Mouse (Mus musculus): ENCODE data around the gene Hsd17b3. TPM values are rescaled to one million over a fixed set of nuclear protein-coding genes. Genes with fewer than 3 reads are reported as not detected.

Hsd17b3 gene
- polyA plus RNA-seq (2014; fragmentation: Nextera tagmentation; extraction: Ambion mirVana) = not detected in 2 replicates

DNA sequence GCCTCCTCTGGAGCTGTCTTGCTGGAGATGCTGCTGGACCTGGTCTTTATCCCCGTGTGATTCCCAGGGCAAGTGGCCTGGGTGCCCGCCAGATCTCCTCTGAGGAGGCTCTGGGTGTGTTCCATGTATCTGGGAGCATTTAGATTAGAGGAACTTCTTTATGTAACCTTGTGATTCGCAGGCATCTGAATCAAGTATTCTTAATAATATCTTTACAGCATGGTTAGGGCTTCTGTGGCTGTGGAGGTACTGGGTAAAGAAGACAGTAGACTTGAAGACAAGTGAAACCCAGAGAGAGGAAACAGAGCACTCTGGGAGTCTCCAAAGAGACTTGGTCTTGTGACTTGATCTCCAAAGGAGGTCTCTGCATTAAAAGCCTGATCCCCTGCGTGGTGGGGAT, at the start of gene Hsd17b3:
Gene Hsd17b3 (minus strand): TSS at position 101 of the 400 bp plus-strand sequence.
- 82% methylated on average over 4 of the region's 4 CpGs for WGBS
- Histone ChIP-seq H3K4me1 (ENCODE audit: control insufficient read depth, insufficient read depth, low read length) (0 out of 2 replicates have a peak, but pooled peaks cover 3% of the 10 kb centered on the region), H3K4me3 (ENCODE audit: low read depth, low read length) (no peak within 1 kb of the TSS), H3K9me3 (ENCODE audit: control insufficient read depth, low read depth, low read length) (no peaks in the 10 kb centered on the region), H3K27me3 (ENCODE audit: control insufficient read depth, insufficient read depth, low read length) (no peaks in the 10 kb centered on the region), H3K27ac (ENCODE audit: low read length) (no peak within 1 kb of the TSS), H3K9ac (replicated peaks; ENCODE audit: low read depth, low read length) (no peak within 1 kb of the TSS), H3K4me2 (replicated peaks; ENCODE audit: low read depth, low read length) (no peak within 1 kb of the TSS), H3K36me3 (ENCODE audit: control insufficient read depth, insufficient read depth, low read length) (no peaks in the 10 kb centered on the region)
- no peak for ATAC-seq (ENCODE audit: insufficient number of reproducible peaks, insufficient read depth, low FRiP score, low read depth)

DNA sequence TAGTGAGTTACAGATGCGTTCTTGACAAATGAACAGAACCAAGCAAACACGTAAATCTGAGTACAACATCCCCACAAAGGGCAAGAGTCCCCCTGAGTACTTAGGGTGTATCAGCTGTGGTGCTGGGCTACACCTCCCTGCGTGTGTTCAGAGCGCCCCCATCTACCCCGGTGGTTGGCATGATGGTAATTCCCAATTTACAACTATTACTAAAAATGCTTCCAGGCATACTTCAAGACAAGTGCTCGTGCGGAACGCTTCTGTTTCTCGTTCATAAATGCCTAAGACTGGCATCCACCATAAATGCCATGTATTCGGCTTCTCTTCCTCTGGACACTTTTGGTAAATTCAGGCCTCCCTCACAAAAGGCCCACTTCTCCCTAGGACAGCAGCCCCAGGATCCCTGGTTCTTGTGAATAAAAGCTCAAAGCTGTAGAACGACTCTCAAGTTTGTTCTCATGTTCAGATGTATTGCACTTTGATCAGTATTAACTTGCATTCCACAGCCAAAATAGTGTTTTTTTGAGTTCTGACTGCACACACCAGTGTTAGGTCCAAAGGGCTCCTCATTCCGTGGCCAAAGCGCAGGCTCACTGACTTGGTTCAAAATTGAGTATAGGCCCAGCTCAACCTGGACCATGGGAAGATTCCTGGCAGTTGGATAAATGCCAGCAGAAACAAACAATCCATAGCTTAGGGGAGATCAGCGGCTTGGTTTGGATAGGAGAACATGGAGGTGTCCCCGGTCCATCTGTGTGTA, 40.8 kb upstream of the Hsd17b3 start:
- H3K9ac ChIP-seq (replicated peaks; ENCODE audit: low read depth, low read length) = peak overlapping the region; percentile 25
- H3K27me3 ChIP-seq (ENCODE audit: control insufficient read depth, insufficient read depth, low read length) = no peaks in the 10 kb centered on the region
- peak overlapping the region; percentile 53 for H3K4me3 ChIP-seq (ENCODE audit: low read depth, low read length)
- H3K9me3 ChIP-seq (ENCODE audit: control insufficient read depth, low read depth, low read length) = no peaks in the 10 kb centered on the region
- peak overlapping the region; percentile 59 for H3K4me2 ChIP-seq (replicated peaks; ENCODE audit: low read depth, low read length)
- WGBS = 42% methylated on average over 15 of the region's 15 CpGs
- peak; percentile 81 for ATAC-seq (ENCODE audit: insufficient number of reproducible peaks, insufficient read depth, low FRiP score, low read depth)
- H3K27ac ChIP-seq (ENCODE audit: low read length) = no peak overlapping the region
- H3K4me1 ChIP-seq (ENCODE audit: control insufficient read depth, insufficient read depth, low read length) = no peaks in the 10 kb centered on the region
- H3K36me3 ChIP-seq (ENCODE audit: control insufficient read depth, insufficient read depth, low read length) = peaks cover 12% of the 10 kb centered on the region

DNA sequence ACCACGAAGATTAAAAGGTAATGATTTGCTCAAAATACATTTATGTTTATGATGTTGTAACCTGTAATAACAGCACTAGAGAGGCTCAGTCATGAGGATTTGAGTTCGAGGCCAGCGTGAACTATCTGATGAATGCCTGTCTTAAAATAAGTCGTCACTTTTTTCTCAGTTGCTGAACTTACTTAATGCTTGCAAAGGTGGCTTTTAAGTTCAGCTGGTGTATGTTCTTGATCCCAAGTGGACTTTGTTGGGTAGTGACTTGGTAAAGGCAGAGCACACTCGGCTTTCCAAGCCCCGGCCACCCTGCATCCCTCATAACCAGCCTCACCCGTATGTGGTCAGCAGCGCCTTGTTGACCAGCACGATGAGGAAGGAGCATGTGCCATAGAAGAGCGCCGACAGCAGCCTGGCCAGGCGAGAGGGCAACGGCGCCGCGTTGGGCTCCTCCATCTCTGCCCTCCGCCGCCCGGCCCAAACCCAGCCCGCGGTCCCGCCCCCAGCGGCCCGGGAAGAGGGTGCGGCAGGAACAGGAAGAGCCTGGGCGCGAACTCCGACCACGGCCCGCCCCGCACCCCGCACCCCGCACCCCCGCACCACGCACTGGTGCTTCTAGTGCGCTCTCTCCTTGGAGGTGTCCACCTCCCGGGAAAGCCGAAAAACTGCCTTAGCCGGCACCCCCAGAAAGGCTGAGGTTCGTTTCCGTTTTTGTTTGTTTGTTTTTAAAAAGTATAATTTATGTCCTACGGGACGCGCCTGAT, 40.0 kb upstream of the Hsd17b3 start, which contains the start of gene Slc35d2:
Gene Slc35d2 (minus strand): TSS at position 511 of the 758 bp plus-strand sequence.
- Histone ChIP-seq H3K4me1 (ENCODE audit: control insufficient read depth, insufficient read depth, low read length) (no peaks in the 10 kb centered on the region), H3K9ac (replicated peaks; ENCODE audit: low read depth, low read length) (peak within 1 kb of the TSS; percentile 25), H3K36me3 (ENCODE audit: control insufficient read depth, insufficient read depth, low read length) (peaks cover 5% of the 10 kb centered on the region), H3K27me3 (ENCODE audit: control insufficient read depth, insufficient read depth, low read length) (no peaks in the 10 kb centered on the region), H3K9me3 (ENCODE audit: control insufficient read depth, low read depth, low read length) (no peaks in the 10 kb centered on the region), H3K27ac (ENCODE audit: low read length) (no peak within 1 kb of the TSS), H3K4me2 (replicated peaks; ENCODE audit: low read depth, low read length) (peak within 1 kb of the TSS; percentile 59), H3K4me3 (ENCODE audit: low read depth, low read length) (peak within 1 kb of the TSS; percentile 53)
- WGBS = 8% methylated on average over 40 of the region's 44 CpGs
- ATAC-seq (ENCODE audit: insufficient number of reproducible peaks, insufficient read depth, low FRiP score, low read depth) = peak; percentile 87

DNA sequence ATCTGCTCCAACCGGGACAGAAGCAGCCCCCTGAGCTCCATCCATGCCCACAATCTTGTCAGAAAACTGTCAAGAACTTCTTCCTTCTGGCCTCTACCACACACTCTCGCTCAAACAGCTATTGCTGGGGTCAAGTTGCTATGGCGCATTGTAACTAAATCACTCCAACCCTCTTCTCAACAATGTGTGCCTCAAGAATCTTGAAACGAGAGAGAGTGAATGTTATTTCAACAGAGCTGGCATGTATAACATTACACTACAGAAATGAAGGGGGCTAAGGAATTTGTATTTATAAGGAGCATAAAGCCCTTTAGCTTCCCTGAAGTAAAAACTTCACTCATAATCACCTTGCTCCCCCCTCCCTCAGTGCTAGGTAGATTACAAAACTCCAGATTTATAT, 37.3 kb upstream of the Hsd17b3 start:
- no peak overlapping the region for H3K9ac ChIP-seq (replicated peaks; ENCODE audit: low read depth, low read length)
- no peak overlapping the region for H3K27ac ChIP-seq (ENCODE audit: low read length)
- 59% methylated on average over 4 of the region's 4 CpGs for WGBS
- H3K36me3 ChIP-seq (ENCODE audit: control insufficient read depth, insufficient read depth, low read length) = no peaks in the 10 kb centered on the region
- no peak overlapping the region for H3K4me2 ChIP-seq (replicated peaks; ENCODE audit: low read depth, low read length)
- H3K4me1 ChIP-seq (ENCODE audit: control insufficient read depth, insufficient read depth, low read length) = no peaks in the 10 kb centered on the region
- no peak overlapping the region for H3K4me3 ChIP-seq (ENCODE audit: low read depth, low read length)
- no peaks in the 10 kb centered on the region for H3K27me3 ChIP-seq (ENCODE audit: control insufficient read depth, insufficient read depth, low read length)
- H3K9me3 ChIP-seq (ENCODE audit: control insufficient read depth, low read depth, low read length) = no peaks in the 10 kb centered on the region
- no peak for ATAC-seq (ENCODE audit: insufficient number of reproducible peaks, insufficient read depth, low FRiP score, low read depth)

DNA sequence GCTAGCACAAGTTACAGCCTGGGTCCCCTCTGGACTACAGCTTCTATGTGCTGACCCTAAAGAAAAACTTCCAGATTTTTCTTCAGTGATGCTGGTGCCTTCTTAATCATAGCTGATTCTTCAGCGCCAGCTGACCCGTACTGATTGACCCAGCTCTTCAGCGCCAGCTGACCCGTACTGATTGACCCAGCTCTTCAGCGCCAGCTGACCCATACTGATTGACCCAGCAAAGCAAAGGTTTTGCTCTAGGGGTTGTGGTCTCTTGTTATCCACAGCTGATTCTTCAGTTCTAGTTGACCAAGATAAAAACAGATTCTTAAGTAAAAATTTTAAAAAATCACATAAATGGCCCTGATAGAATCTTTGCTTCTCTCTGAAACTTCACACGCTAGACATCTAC, 35.9 kb upstream of the Hsd17b3 start:
- ATAC-seq (ENCODE audit: insufficient number of reproducible peaks, insufficient read depth, low FRiP score, low read depth) = no peak
- Histone ChIP-seq H3K27me3 (ENCODE audit: control insufficient read depth, insufficient read depth, low read length) (no peaks in the 10 kb centered on the region), H3K36me3 (ENCODE audit: control insufficient read depth, insufficient read depth, low read length) (no peaks in the 10 kb centered on the region), H3K4me1 (ENCODE audit: control insufficient read depth, insufficient read depth, low read length) (no peaks in the 10 kb centered on the region), H3K9ac (replicated peaks; ENCODE audit: low read depth, low read length) (no peak overlapping the region), H3K4me3 (ENCODE audit: low read depth, low read length) (no peak overlapping the region), H3K27ac (ENCODE audit: low read length) (no peak overlapping the region), H3K4me2 (replicated peaks; ENCODE audit: low read depth, low read length) (no peak overlapping the region), H3K9me3 (ENCODE audit: control insufficient read depth, low read depth, low read length) (no peaks in the 10 kb centered on the region)
- 94% methylated on average over 6 of the region's 6 CpGs for WGBS

DNA sequence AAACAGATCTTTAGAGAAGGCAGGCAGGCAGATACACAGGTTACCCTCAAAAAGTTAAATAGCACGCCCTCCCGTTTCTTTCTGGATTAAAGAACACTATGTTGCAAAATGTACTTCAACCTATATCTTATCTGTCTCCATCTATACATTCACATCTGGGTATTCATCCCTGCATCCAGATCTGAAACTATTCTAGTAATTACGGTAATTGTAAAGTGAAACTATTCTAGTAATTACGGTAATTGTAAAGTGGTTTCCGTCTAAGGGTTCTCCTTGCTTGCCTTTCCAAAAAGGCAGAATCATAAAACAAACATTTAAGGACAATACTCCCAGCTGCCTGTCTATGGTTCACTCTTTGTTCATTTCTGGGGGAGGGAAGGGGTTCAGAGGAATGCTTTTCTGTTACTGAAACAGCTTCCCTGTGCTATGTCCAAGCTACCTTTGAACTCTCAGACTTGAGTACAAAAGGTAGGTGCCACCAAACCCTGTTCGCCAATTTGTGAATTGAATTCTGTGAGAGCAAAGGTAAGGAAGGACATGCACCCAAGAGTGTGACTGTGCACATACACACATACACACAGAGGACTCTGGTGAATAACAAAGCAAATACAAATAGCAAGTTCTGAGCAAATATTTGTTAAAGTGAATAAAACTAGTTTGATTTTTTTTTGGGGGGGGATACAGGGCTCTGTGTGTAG, 34.6 kb upstream of the Hsd17b3 start:
- no peak overlapping the region for H3K4me2 ChIP-seq (replicated peaks; ENCODE audit: low read depth, low read length)
- H3K27me3 ChIP-seq (ENCODE audit: control insufficient read depth, insufficient read depth, low read length) = no peaks in the 10 kb centered on the region
- H3K9ac ChIP-seq (replicated peaks; ENCODE audit: low read depth, low read length) = no peak overlapping the region
- no peaks in the 10 kb centered on the region for H3K36me3 ChIP-seq (ENCODE audit: control insufficient read depth, insufficient read depth, low read length)
- no peak for ATAC-seq (ENCODE audit: insufficient number of reproducible peaks, insufficient read depth, low FRiP score, low read depth)
- no peak overlapping the region for H3K4me3 ChIP-seq (ENCODE audit: low read depth, low read length)
- no peak overlapping the region for H3K27ac ChIP-seq (ENCODE audit: low read length)
- no peaks in the 10 kb centered on the region for H3K4me1 ChIP-seq (ENCODE audit: control insufficient read depth, insufficient read depth, low read length)
- WGBS = 31% methylated on average over 6 of the region's 6 CpGs
- H3K9me3 ChIP-seq (ENCODE audit: control insufficient read depth, low read depth, low read length) = no peaks in the 10 kb centered on the region

DNA sequence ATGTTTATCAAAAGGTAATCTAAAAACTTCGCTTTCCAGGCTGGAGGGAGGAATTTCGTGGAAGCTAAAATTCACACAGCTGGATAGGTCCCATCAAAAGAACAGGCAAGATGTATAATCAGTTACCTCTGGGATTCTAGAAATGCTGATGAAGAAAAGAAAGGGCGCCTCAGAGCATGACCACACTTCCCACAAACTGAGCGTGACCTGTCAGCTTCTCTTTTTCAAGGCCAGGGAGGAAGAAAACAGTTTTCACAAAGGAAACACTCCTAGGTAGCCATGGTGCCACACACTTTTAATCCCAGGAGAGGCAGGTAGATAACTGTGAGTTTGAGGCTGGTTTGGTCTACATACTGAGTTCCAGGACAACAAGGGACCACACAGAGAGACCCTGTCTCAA, 31.7 kb upstream of the Hsd17b3 start:
- WGBS = 68% methylated on average over 4 of the region's 4 CpGs
- H3K27ac ChIP-seq (ENCODE audit: low read length) = no peak overlapping the region
- H3K4me2 ChIP-seq (replicated peaks; ENCODE audit: low read depth, low read length) = no peak overlapping the region
- ATAC-seq (ENCODE audit: insufficient number of reproducible peaks, insufficient read depth, low FRiP score, low read depth) = no peak
- no peak overlapping the region for H3K4me3 ChIP-seq (ENCODE audit: low read depth, low read length)
- no peaks in the 10 kb centered on the region for H3K9me3 ChIP-seq (ENCODE audit: control insufficient read depth, low read depth, low read length)
- no peaks in the 10 kb centered on the region for H3K4me1 ChIP-seq (ENCODE audit: control insufficient read depth, insufficient read depth, low read length)
- H3K27me3 ChIP-seq (ENCODE audit: control insufficient read depth, insufficient read depth, low read length) = no peaks in the 10 kb centered on the region
- no peaks in the 10 kb centered on the region for H3K36me3 ChIP-seq (ENCODE audit: control insufficient read depth, insufficient read depth, low read length)
- H3K9ac ChIP-seq (replicated peaks; ENCODE audit: low read depth, low read length) = no peak overlapping the region

DNA sequence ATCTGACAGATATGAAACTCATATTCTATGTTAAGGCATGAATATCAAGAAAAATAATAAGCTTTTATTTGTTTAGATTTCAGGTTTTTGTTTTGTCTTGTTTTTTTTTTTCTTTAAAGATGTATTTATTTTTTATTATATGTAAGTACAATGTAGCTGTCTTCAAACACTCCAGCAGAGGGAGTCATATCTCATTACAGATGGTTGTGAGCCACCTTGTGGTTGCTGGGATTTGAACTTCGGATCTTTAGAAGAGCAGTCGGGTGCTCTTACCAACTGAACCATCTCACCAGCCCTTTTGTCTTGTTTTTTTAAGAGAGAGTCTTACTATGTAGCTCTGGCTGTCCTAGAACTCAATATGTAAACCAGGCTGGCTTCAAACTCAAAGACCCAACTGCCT, 28.4 kb upstream of the Hsd17b3 start:
- Histone ChIP-seq H3K4me3 (ENCODE audit: low read depth, low read length) (no peak overlapping the region), H3K4me2 (replicated peaks; ENCODE audit: low read depth, low read length) (no peak overlapping the region), H3K27ac (ENCODE audit: low read length) (no peak overlapping the region), H3K9me3 (ENCODE audit: control insufficient read depth, low read depth, low read length) (no peaks in the 10 kb centered on the region), H3K27me3 (ENCODE audit: control insufficient read depth, insufficient read depth, low read length) (no peaks in the 10 kb centered on the region), H3K36me3 (ENCODE audit: control insufficient read depth, insufficient read depth, low read length) (no peaks in the 10 kb centered on the region), H3K4me1 (ENCODE audit: control insufficient read depth, insufficient read depth, low read length) (no peaks in the 10 kb centered on the region), H3K9ac (replicated peaks; ENCODE audit: low read depth, low read length) (no peak overlapping the region)
- ATAC-seq (ENCODE audit: insufficient number of reproducible peaks, insufficient read depth, low FRiP score, low read depth) = no peak
- WGBS = 57% methylated on average over 2 of the region's 2 CpGs

Measured in stomach, embryonic 14.5 days (tissue).